Mouse (Mus musculus) heart, embryonic 14.5 days (tissue): ENCODE measurements at regions not wholly inside any gene's neighbourhood (a gene's known extent, or its start where the extent isn't known, plus 50 kb on each side); places are given as distances from the start of the nearest gene placed in this dataset.

Source experiments
- ATAC-seq: fragments of 200-750 bp; cut with Nextera tagmentation; 2 replicates; pipeline ENCODE4 v1.8.0; 2017; ENCODE audit warnings: low read depth, moderate TSS enrichment; ENCODE audit not compliant: insufficient number of reproducible peaks, insufficient read depth, low FRiP score
- H3K27ac ChIP-seq, 2 experiments: fragments of 200-500 bp in 1 of 2; fragments of 300-500 bp in 1 of 2; sonication (generic) in 1 of 2; replicated peaks in 1 of 2; 2 replicates each; pipeline ENCODE4 v1.5.1; 2012 to 2014; ENCODE audit warnings: low read depth in 2 of 2, low read length in 2 of 2, control low read depth in 1 of 2, mild to moderate bottlenecking in 1 of 2, mixed read lengths in 1 of 2; ENCODE audit not compliant: control insufficient read depth in 1 of 2, insufficient read depth in 1 of 2
- H3K27me3 ChIP-seq: fragments of 300-500 bp; sonication (generic); 2 replicates; pipeline ENCODE4 v1.6.1; 2014; ENCODE audit warnings: mild to moderate bottlenecking, low read length, control low read depth; ENCODE audit not compliant: control insufficient read depth, insufficient read depth
- H3K36me3 ChIP-seq: fragments of 300-500 bp; sonication (generic); 2 replicates; pipeline ENCODE4 v1.6.1; 2014; ENCODE audit warnings: mild to moderate bottlenecking, control low read depth, low read length, mixed read lengths; ENCODE audit not compliant: control insufficient read depth, insufficient read depth
- H3K4me1 ChIP-seq, 2 experiments: fragments of 200-500 bp in 1 of 2; fragments of 300-500 bp in 1 of 2; sonication (generic) in 1 of 2; 2 replicates each; pipeline ENCODE4 v1.6.1; 2012 to 2014; ENCODE audit warnings: low read length in 2 of 2, control low read depth in 1 of 2, mixed read lengths in 1 of 2; ENCODE audit not compliant: control insufficient read depth in 2 of 2, insufficient read depth in 2 of 2
- H3K4me2 ChIP-seq: fragments of 300-500 bp; sonication (generic); 2 replicates; pipeline ENCODE4 v1.6.1; 2014; ENCODE audit warnings: mild to moderate bottlenecking, low read length
- H3K4me3 ChIP-seq, 2 experiments: fragments of 200-500 bp in 1 of 2; fragments of 300-500 bp in 1 of 2; sonication (generic) in 1 of 2; 2 replicates each; pipeline ENCODE4 v1.5.1; 2012 to 2014; ENCODE audit warnings: low read length in 2 of 2, mild to moderate bottlenecking in 2 of 2, control low read depth in 1 of 2, low read depth in 1 of 2, moderate library complexity in 1 of 2; ENCODE audit not compliant: control insufficient read depth in 1 of 2, insufficient read depth in 1 of 2
- H3K9ac ChIP-seq: fragments of 300-500 bp; sonication (generic); 2 replicates; pipeline ENCODE4 v1.6.1; 2014; ENCODE audit warnings: mild to moderate bottlenecking, low read length
- H3K9me3 ChIP-seq: fragments of 300-500 bp; sonication (generic); 2 replicates; pipeline ENCODE4 v1.6.1; 2016; ENCODE audit warnings: low read length, control low read depth; ENCODE audit not compliant: control insufficient read depth
- WGBS: fragments of 180-500 bp; shearing (Covaris S2); extraction: QIAGEN DNeasy Blood & Tissue Kit; methylation state at CpG from one replicate; pipeline ENCODE4 v1.1.7; 2014; 5-methylcytosine and 5-hydroxymethylcytosine counted together

DNA sequence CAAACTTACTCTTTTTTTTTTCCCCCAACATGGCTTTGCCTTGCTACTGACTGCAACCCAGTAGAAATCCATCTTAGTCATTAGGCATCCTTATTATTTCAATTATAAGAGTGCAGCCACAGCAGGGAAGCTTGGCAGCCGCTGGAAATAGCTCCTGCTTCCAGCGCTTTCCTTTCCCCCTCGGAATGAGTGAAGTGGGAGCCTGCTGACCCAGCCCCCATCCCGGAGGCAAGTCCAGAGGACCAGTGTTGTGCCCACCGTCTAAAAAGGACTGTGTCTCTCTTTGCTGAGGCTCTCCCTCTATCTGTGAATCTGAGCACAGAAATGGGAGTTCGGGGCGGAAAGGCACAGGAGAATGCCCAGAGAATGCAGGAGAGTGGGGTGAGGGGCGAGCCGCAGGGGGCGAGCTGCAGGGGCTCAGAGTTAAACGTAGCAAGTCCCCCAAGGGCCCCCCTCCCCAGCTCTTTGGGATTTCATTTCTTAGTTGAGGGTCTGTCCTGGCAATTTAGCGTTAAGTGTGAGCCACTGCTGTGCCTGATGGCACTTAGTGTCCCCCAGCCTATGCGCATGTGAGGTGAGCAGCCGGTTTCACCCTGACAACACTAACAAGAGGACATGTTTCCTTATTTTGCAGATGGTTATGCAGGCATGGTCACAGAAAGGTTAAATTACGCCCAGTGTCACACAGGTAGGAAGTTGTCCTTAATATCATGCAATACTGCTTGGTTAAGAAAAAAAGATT is 117.4 kb upstream of the Arid2 start:
- peaks cover 0 to 3% of the 10 kb centered on the region in 2 experiments; a peak in 1 of 4 replicates for H3K4me1 ChIP-seq
- H3K9ac ChIP-seq: peak overlapping the region; percentile 56
- H3K4me2 ChIP-seq: peak overlapping the region; percentile 64
- peak overlapping the region; percentile 32 to 39 for H3K4me3 ChIP-seq
- H3K27me3 ChIP-seq: peaks cover 5% of the 10 kb centered on the region; the same call in 1 of the 2 replicates
- no peak for ATAC-seq
- H3K27ac ChIP-seq: no peak overlapping the region; a peak in 1 of 4 replicates
- 10% methylated on average over 15 of the region's 15 CpGs for WGBS
- no peaks in the 10 kb centered on the region for H3K9me3 ChIP-seq
- no peaks in the 10 kb centered on the region for H3K36me3 ChIP-seq

DNA sequence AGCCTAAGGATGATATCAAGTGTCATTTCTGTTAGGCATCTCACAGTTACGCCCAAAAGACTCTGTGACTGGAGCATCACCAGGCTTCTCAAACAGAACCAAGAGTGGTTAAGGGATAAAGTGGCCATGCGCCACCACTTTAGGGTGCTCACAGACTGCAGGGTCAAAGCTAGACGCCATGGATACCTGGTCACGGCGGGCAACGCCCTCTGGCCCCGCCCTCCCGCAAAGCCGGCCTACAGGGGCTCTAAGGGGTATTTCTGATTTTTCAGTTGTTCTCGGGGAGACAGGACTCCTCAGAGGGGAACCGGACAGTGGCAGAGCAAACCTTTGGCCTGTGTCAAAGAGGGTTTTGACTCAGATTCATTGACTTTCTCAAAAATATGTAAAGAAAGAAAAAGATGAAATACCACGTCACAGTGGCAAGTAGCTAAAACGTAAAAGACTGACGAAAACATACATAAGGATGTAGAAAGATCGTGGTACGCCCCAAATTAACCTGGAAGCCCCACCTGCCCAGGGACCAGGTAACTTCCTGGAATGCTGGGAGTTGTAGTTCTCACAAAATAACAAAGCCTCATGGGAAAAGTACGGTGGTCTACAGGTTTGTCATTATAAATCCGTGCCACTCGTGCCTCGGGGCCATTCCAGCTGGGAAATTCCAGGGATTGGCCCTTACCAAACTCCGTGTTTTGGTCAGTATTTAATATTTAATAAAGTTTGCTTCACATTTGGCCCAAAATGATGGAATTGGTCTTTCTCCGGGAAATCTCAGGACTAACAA is 116.1 kb upstream of the Arid2 start:
- no peak overlapping the region; the same call in 1 of the 2 replicates for H3K9ac ChIP-seq
- no peak for ATAC-seq
- peaks cover 0 to 3% of the 10 kb centered on the region in 2 experiments; a peak in 1 of 4 replicates for H3K4me1 ChIP-seq
- peak overlapping the region; percentile 60 for H3K4me2 ChIP-seq
- H3K36me3 ChIP-seq: no peaks in the 10 kb centered on the region
- WGBS: 13% methylated on average over 22 of the region's 22 CpGs
- H3K27ac ChIP-seq: no peak overlapping the region
- no peaks in the 10 kb centered on the region for H3K9me3 ChIP-seq
- peaks cover 5% of the 10 kb centered on the region; the same call in 1 of the 2 replicates for H3K27me3 ChIP-seq
- H3K4me3 ChIP-seq: peak overlapping the region; percentile 17 to 26; a peak in 3 of 4 replicates

DNA sequence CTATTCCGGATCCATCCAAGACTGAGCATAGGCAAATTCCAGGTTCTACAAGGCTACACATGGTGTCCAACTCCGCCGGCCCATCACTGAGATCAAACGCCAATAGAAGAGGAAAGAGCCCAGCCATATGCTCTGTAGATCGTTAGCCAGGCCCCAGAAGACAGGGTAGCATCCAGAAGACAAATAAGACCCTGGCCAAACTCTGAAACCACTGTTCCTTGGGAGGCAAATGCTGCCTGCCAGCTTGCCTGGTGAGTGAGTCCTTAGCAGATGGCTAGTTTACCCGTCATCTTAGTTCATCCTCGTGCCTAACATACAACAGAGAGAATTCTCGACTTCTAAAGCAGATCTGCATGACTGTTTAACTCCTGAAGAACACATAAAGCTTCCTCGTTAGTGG is 109.4 kb upstream of the Arid2 start:
- Histone ChIP-seq H3K4me2 (no peak overlapping the region), H3K27me3 (no peaks in the 10 kb centered on the region), H3K36me3 (no peaks in the 10 kb centered on the region), H3K9ac (no peak overlapping the region), H3K27ac (no peak overlapping the region), H3K4me1 (no peaks in the 10 kb centered on the region; a peak in 1 of 4 replicates), H3K9me3 (no peaks in the 10 kb centered on the region), H3K4me3 (no peak overlapping the region)
- no peak for ATAC-seq
- WGBS: 84% methylated on average over 9 of the region's 9 CpGs

DNA sequence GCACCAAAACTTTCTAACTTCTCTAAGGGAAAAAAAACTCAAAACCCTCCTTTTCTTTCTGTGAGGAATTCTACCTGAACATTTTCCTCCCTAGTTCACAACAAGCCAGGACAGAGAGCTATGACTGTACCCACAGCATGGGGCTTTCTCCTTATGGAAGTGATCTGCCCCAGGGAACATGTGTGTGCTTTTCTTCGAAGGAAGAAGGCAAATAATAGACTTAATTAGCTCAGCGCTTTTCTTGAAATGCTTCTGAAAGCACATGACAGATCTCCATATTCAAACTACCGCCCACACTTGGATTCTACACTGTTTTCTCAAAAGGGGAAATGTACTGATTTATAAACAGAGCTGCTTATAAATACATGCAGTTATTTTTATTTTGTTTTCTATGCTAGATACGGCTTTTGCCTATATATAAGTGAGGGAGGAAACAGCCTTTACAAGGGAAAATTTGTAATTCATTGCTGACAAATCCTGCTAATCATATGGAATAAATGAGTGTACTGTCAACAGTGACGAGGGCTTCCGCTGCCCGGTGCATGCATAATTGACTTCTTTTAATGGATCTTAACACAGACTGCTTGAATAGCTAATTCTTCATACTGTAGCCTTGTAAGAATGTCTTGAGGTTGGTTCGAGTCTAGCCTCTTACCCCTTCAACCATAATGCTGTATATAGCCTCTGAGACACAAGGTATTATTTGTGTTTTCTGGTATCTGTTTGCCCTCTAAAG is 108.8 kb upstream of the Arid2 start:
- no peaks in the 10 kb centered on the region for H3K9me3 ChIP-seq
- no peak overlapping the region for H3K4me3 ChIP-seq
- no peak overlapping the region for H3K9ac ChIP-seq
- no peaks in the 10 kb centered on the region for H3K27me3 ChIP-seq
- no peak for ATAC-seq
- no peak overlapping the region for H3K4me2 ChIP-seq
- no peak overlapping the region for H3K27ac ChIP-seq
- H3K36me3 ChIP-seq: no peaks in the 10 kb centered on the region
- no peaks in the 10 kb centered on the region; a peak in 1 of 4 replicates for H3K4me1 ChIP-seq
- 83% methylated on average over 8 of the region's 8 CpGs for WGBS

DNA sequence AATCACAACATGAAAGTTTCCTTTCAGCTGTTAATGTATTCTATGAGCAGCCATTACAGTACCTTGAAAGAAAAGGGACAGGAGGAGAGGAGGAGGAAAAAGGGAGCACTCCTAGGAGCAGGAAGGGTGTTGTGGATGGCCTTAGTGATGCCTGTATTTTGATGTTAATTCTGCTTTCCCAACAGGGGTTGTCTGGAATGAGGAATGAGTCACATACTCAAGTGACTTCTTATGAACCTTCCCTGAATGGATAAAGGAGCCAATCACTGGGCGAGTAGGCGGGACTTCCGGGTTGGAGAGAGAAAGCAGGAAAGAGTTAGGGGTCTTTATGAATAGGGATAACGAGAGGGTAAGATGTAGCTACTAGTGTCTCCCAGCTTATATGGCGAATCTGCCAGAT is 107.8 kb upstream of the Arid2 start:
- H3K4me3 ChIP-seq: no peak overlapping the region
- no peaks in the 10 kb centered on the region for H3K9me3 ChIP-seq
- no peak overlapping the region for H3K4me2 ChIP-seq
- 79% methylated on average over 5 of the region's 5 CpGs for WGBS
- no peak overlapping the region for H3K9ac ChIP-seq
- peaks cover under 1 to 1% of the 10 kb centered on the region in 2 experiments; a peak in 1 of 4 replicates for H3K4me1 ChIP-seq
- H3K27ac ChIP-seq: no peak overlapping the region
- no peaks in the 10 kb centered on the region for H3K27me3 ChIP-seq
- ATAC-seq: no peak
- H3K36me3 ChIP-seq: no peaks in the 10 kb centered on the region

DNA sequence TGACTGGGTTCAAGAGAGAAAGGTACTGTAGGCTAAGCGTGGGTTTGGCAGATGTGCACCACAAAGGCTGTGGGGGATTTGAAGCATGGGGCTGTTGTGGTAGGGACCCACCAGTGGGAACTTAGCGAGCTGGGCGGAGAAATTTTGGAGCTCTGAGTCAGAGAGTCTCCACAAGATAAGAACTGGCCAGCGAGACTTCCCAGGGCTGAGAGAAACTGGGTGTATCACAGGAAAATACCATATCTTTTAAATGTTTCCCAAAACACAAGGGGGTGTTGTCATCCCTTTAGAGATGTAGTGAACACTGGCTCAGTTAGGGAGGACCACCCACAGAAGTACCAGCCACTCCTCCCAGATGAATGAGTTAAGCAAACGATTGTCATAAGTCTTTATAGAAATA is 107.3 kb upstream of the Arid2 start:
- ATAC-seq: no peak
- Histone ChIP-seq H3K36me3 (no peaks in the 10 kb centered on the region), H3K27me3 (no peaks in the 10 kb centered on the region), H3K27ac (no peak overlapping the region), H3K4me2 (no peak overlapping the region), H3K9me3 (no peaks in the 10 kb centered on the region), H3K4me3 (no peak overlapping the region), H3K9ac (no peak overlapping the region), H3K4me1 (peaks cover 5 to 6% of the 10 kb centered on the region in 2 experiments; a peak in 2 of 4 replicates)
- 52% methylated on average over 5 of the region's 5 CpGs for WGBS

DNA sequence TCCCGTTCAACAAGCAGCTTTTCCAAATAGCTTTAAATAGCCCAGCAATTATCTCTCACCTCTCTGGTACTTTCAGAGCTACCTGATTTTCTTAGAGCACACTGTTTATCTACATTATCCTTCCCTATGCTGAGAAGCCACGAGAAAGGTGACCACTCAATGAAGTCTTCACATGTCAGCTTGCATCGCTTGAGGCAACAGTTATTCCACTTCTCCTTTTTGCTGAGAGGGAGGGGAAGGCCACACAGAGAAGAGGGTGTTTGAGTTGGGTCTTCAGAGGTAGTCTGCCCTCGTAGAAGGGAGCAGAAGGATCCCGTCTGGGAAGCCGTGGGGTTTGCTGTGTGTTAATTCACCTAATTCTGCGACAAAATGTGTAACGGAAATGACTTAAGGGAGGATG is 106.3 kb upstream of the Arid2 start:
- no peaks in the 10 kb centered on the region for H3K36me3 ChIP-seq
- H3K4me3 ChIP-seq: no peak overlapping the region
- no peak for ATAC-seq
- H3K9ac ChIP-seq: no peak overlapping the region
- peaks cover 8 to 15% of the 10 kb centered on the region in 2 experiments for H3K4me1 ChIP-seq
- no peak overlapping the region for H3K4me2 ChIP-seq
- H3K9me3 ChIP-seq: no peaks in the 10 kb centered on the region
- no peak overlapping the region for H3K27ac ChIP-seq
- no peaks in the 10 kb centered on the region for H3K27me3 ChIP-seq
- 76% methylated on average over 8 of the region's 8 CpGs for WGBS
